Mouse (Mus musculus): ENCODE measurements around the gene Ptgds. TPM values are rescaled to one million over a fixed set of nuclear protein-coding genes. Genes with fewer than 3 reads are reported as not detected.

Ptgds gene
- polyA plus RNA-seq, 1 experiment from 2014 or later: 843 TPM

- H3K4me1 ChIP-seq: peaks cover 26% of the 10 kb centered on the region
- H3K9ac ChIP-seq: no peak overlapping the region
- H3K27me3 ChIP-seq (replicated peaks): no peaks in the 10 kb centered on the region
- ATAC-seq (replicated peaks): no peak
- H3K4me2 ChIP-seq: no peak overlapping the region
- no peak overlapping the region for H3K4me3 ChIP-seq
- no peak overlapping the region for H3K27ac ChIP-seq
- WGBS: 87% methylated on average over 9 of the region's 9 CpGs
- peaks cover 6% of the 10 kb centered on the region for H3K36me3 ChIP-seq (replicated peaks)
- H3K9me3 ChIP-seq: no peaks in the 10 kb centered on the region
Measured at GRCm38 (mm10) chr2:25457022-25457896, 12.6 kb downstream of the Ptgds start.

- Histone ChIP-seq H3K27ac (no peak within 1 kb of the TSS), H3K36me3 (replicated peaks) (peaks cover 6% of the 10 kb centered on the region), H3K4me3 (no peak within 1 kb of the TSS), H3K9me3 (no peaks in the 10 kb centered on the region), H3K27me3 (replicated peaks) (no peaks in the 10 kb centered on the region), H3K4me1 (peaks cover 22% of the 10 kb centered on the region), H3K4me2 (no peak within 1 kb of the TSS), H3K9ac (no peak within 1 kb of the TSS)
- WGBS: 70% methylated on average over 14 of the region's 14 CpGs
- ATAC-seq (replicated peaks): no peak
Measured at GRCm38 (mm10) chr2:25456205-25456953, 13.5 kb downstream of the Ptgds start, which contains the start of gene Clic3. TSS of gene Clic3 (plus strand) at chr2:25456838.

GRCm38 (mm10) chr2:25452951-25453350 lies 16.9 kb downstream of the Ptgds start:
- no peaks in the 10 kb centered on the region for H3K4me1 ChIP-seq
- no peaks in the 10 kb centered on the region for H3K27me3 ChIP-seq (replicated peaks)
- peaks cover 5% of the 10 kb centered on the region for H3K36me3 ChIP-seq (replicated peaks)
- no peak overlapping the region for H3K4me2 ChIP-seq
- 35% methylated on average over 1 of the region's 1 CpGs for WGBS
- H3K27ac ChIP-seq: no peak overlapping the region
- no peak overlapping the region for H3K9ac ChIP-seq
- ATAC-seq (replicated peaks): no peak
- H3K9me3 ChIP-seq: no peaks in the 10 kb centered on the region
- no peak overlapping the region for H3K4me3 ChIP-seq

- peaks cover 22% of the 10 kb centered on the region for H3K36me3 ChIP-seq (replicated peaks)
- H3K9me3 ChIP-seq: no peaks in the 10 kb centered on the region
- no peaks in the 10 kb centered on the region for H3K4me1 ChIP-seq
- no peak overlapping the region for H3K4me2 ChIP-seq
- no peaks in the 10 kb centered on the region for H3K27me3 ChIP-seq (replicated peaks)
- no peak overlapping the region for H3K9ac ChIP-seq
- ATAC-seq (replicated peaks): no peak
- WGBS: 87% methylated on average over 8 of the region's 8 CpGs
- no peak overlapping the region for H3K27ac ChIP-seq
- no peak overlapping the region for H3K4me3 ChIP-seq
Measured at GRCm38 (mm10) chr2:25450853-25451647, 18.8 kb downstream of the Ptgds start.

GRCm38 (mm10) chr2:25442682-25443081 lies 27.2 kb downstream of the Ptgds start:
- Histone ChIP-seq H3K9me3 (no peaks in the 10 kb centered on the region), H3K9ac (no peak overlapping the region), H3K36me3 (replicated peaks) (peaks cover 81% of the 10 kb centered on the region), H3K27ac (no peak overlapping the region), H3K4me3 (no peak overlapping the region), H3K4me1 (no peaks in the 10 kb centered on the region), H3K27me3 (replicated peaks) (no peaks in the 10 kb centered on the region), H3K4me2 (no peak overlapping the region)
- no peak for ATAC-seq (replicated peaks)
- 95% methylated on average over 14 of the region's 14 CpGs for WGBS

GRCm38 (mm10) chr2:25441067-25441466 lies 28.8 kb downstream of the Ptgds start:
- Histone ChIP-seq H3K9me3 (no peaks in the 10 kb centered on the region), H3K36me3 (replicated peaks) (peaks cover 82% of the 10 kb centered on the region), H3K4me2 (no peak overlapping the region), H3K4me3 (no peak overlapping the region), H3K4me1 (no peaks in the 10 kb centered on the region), H3K9ac (no peak overlapping the region), H3K27ac (no peak overlapping the region), H3K27me3 (replicated peaks) (no peaks in the 10 kb centered on the region)
- 89% methylated on average over 20 of the region's 20 CpGs for WGBS
- no peak for ATAC-seq (replicated peaks)

- no peak overlapping the region for H3K9ac ChIP-seq
- H3K36me3 ChIP-seq (replicated peaks): peaks cover 50% of the 10 kb centered on the region
- no peaks in the 10 kb centered on the region for H3K9me3 ChIP-seq
- no peak for ATAC-seq (replicated peaks)
- H3K27me3 ChIP-seq (replicated peaks): no peaks in the 10 kb centered on the region
- WGBS: 92% methylated on average over 10 of the region's 10 CpGs
- H3K4me2 ChIP-seq: no peak overlapping the region
- H3K4me1 ChIP-seq: peaks cover 4% of the 10 kb centered on the region
- H3K4me3 ChIP-seq: no peak overlapping the region
- no peak overlapping the region for H3K27ac ChIP-seq
Measured at GRCm38 (mm10) chr2:25436286-25436820, 33.5 kb downstream of the Ptgds start.

GRCm38 (mm10) chr2:25434292-25434691 lies 35.6 kb downstream of the Ptgds start:
- ATAC-seq (replicated peaks): no peak
- Histone ChIP-seq H3K27ac (no peak overlapping the region), H3K36me3 (replicated peaks) (peaks cover 38% of the 10 kb centered on the region), H3K4me3 (no peak overlapping the region), H3K4me1 (peaks cover 24% of the 10 kb centered on the region), H3K9ac (no peak overlapping the region), H3K27me3 (replicated peaks) (no peaks in the 10 kb centered on the region), H3K9me3 (no peaks in the 10 kb centered on the region), H3K4me2 (no peak overlapping the region)
- 89% methylated on average over 8 of the region's 8 CpGs for WGBS

GRCm38 (mm10) chr2:25433101-25433500 lies 36.7 kb downstream of the Ptgds start:
- no peak for ATAC-seq (replicated peaks)
- 93% methylated on average over 17 of the region's 17 CpGs for WGBS
- peaks cover 27% of the 10 kb centered on the region for H3K4me1 ChIP-seq
- H3K4me3 ChIP-seq: no peak overlapping the region
- H3K9me3 ChIP-seq: no peaks in the 10 kb centered on the region
- H3K27ac ChIP-seq: no peak overlapping the region
- H3K27me3 ChIP-seq (replicated peaks): no peaks in the 10 kb centered on the region
- H3K4me2 ChIP-seq: no peak overlapping the region
- no peak overlapping the region for H3K9ac ChIP-seq
- peaks cover 27% of the 10 kb centered on the region for H3K36me3 ChIP-seq (replicated peaks)

- no peak for ATAC-seq (replicated peaks)
- H3K27me3 ChIP-seq (replicated peaks): no peaks in the 10 kb centered on the region
- no peak overlapping the region for H3K4me2 ChIP-seq
- H3K9ac ChIP-seq: no peak overlapping the region
- 84% methylated on average over 11 of the region's 11 CpGs for WGBS
- H3K36me3 ChIP-seq (replicated peaks): peaks cover 21% of the 10 kb centered on the region; the same call in 1 of the 2 replicates
- H3K27ac ChIP-seq: no peak overlapping the region
- H3K4me1 ChIP-seq: peaks cover 29% of the 10 kb centered on the region
- no peaks in the 10 kb centered on the region for H3K9me3 ChIP-seq
- no peak overlapping the region for H3K4me3 ChIP-seq
Measured at GRCm38 (mm10) chr2:25432326-25433098, 37.3 kb downstream of the Ptgds start.

GRCm38 (mm10) chr2:25431308-25431855 lies 38.5 kb downstream of the Ptgds start:
- peaks cover 9% of the 10 kb centered on the region; the same call in 1 of the 2 replicates for H3K36me3 ChIP-seq (replicated peaks)
- H3K4me2 ChIP-seq: peak overlapping the region; percentile 76
- peak overlapping the region; percentile 0; the same call in 1 of the 2 replicates for H3K9ac ChIP-seq
- no peaks in the 10 kb centered on the region for H3K9me3 ChIP-seq
- H3K27me3 ChIP-seq (replicated peaks): no peaks in the 10 kb centered on the region
- ATAC-seq (replicated peaks): no peak
- no peak overlapping the region for H3K4me3 ChIP-seq
- no peak overlapping the region for H3K27ac ChIP-seq
- 52% methylated on average over 6 of the region's 6 CpGs for WGBS
- H3K4me1 ChIP-seq: peaks cover 29% of the 10 kb centered on the region
